Mouse (Mus musculus): ENCODE measurements around the gene Nkpd1.

Nkpd1 gene

GRCm38 (mm10) chr7:19523017-19523756 is 5.5 kb downstream of the Nkpd1 start:
- CTCF ChIA-PET = interaction anchor here in 3 of 4 experiments (0.5 to 2.0 kb wide), 12 partner anchors 8 to 559 kb away, joined by 3 to 13 read pairs (median 4); partner anchors contain the start of genes Bloc1s3 (in 2 of the 3), Ppp1r37 (in 2 of the 3) and Trappc6a (in 2 of the 3)

GRCm38 (mm10) chr7:19523757-19524419 is 6.2 kb downstream of the Nkpd1 start:
- ChIA-PET POLR2A (interaction anchor here in 3 of 4 experiments (0.5 to 2.2 kb wide), 8 partner anchors 14 to 470 kb away, joined by 3 to 8 read pairs (median 4); partner anchors contain the start of genes Bloc1s3 (in 1 of the 3) and Trappc6a (in 1 of the 3)), CTCF (interaction anchor here (0.6 to 2.0 kb wide), 26 partner anchors 13 to 560 kb away, joined by 3 to 13 read pairs (median 3); partner anchors contain the start of genes Bloc1s3 (in 2 of the 4), Trappc6a (in 2 of the 4) and Ppp1r37 (in 1 of the 4))

More at GRCm38 (mm10) chr7:19523017-19523756, 5.5 kb downstream of the Nkpd1 start:
- POLR2A ChIA-PET = interaction anchor here in 2 of 4 experiments (0.7 to 2.2 kb wide), 6 partner anchors 14 to 68 kb away, joined by 3 to 8 read pairs (median 3); partner anchors contain the start of genes Bloc1s3 (in 1 of the 2) and Trappc6a (in 1 of the 2)

- POLR2A ChIA-PET = interaction anchor here (0.5 to 2.2 kb wide), 10 partner anchors 16 to 471 kb away, joined by 3 to 8 read pairs (median 4); partner anchors contain the start of genes Bloc1s3 (in 1 of the 4) and Trappc6a (in 1 of the 4)
- CTCF ChIA-PET = interaction anchor here (0.6 to 2.0 kb wide), 26 partner anchors 14 to 161 kb away, joined by 3 to 13 read pairs (median 3); partner anchors contain the start of genes Bloc1s3 (in 2 of the 4), Trappc6a (in 2 of the 4) and Ppp1r37 (in 1 of the 4)
These were observed 6.9 kb downstream of the Nkpd1 start for GRCm38 (mm10) chr7:19524420-19525104.

- ChIA-PET CTCF (interaction anchor here (0.6 to 2.0 kb wide), 11 partner anchors 18 to 161 kb away, joined by 3 to 13 read pairs (median 3); partner anchors contain the start of gene Ppp1r37 (in 1 of the 4)), POLR2A (interaction anchor here in 3 of 4 experiments (0.5 to 1.8 kb wide), 4 partner anchors 30 to 139 kb away, joined by 3 to 5 read pairs (median 4); no protein-coding TSS in a partner anchor)
These were observed 7.5 kb downstream of the Nkpd1 start for GRCm38 (mm10) chr7:19525105-19525481.

- CTCF ChIA-PET = interaction anchor here (0.6 to 2.6 kb wide), 31 partner anchors 8 to 477 kb away, joined by 3 to 14 read pairs (median 4); partner anchors contain the start of genes Nkpd1 (in 3 of the 4) and Rsph6a (in 1 of the 4)
- POLR2A ChIA-PET = interaction anchor here in 3 of 4 experiments (0.6 to 6.0 kb wide), 34 partner anchors 8 to 185 kb away, joined by 3 to 43 read pairs (median 4); partner anchors contain the start of genes Nkpd1 (in 2 of the 3), Ppp1r37 (in 2 of the 3), Apoc1 (in 1 of the 3) and Apoe (in 1 of the 3)
These were observed 13.4 kb downstream of the Nkpd1 start for GRCm38 (mm10) chr7:19531077-19531476.

GRCm38 (mm10) chr7:19532240-19532639 is 14.6 kb downstream of the Nkpd1 start:
- CTCF ChIA-PET = interaction anchor here in 2 of 4 experiments (1.0 to 2.3 kb wide), 5 partner anchors 12 to 127 kb away, joined by 3 to 5 read pairs (median 4); partner anchors contain the start of genes Ckm (in 1 of the 2) and Nkpd1 (in 1 of the 2)
- POLR2A ChIA-PET = interaction anchor here in 3 of 4 experiments (0.6 to 6.0 kb wide), 12 partner anchors 14 to 107 kb away, joined by 3 to 43 read pairs (median 4); partner anchors contain the start of gene Nkpd1 (in 2 of the 3)

GRCm38 (mm10) chr7:19534676-19535075 is 17.0 kb downstream of the Nkpd1 start:
- ChIA-PET POLR2A (interaction anchor here in 1 of 4 experiments (0.9 kb wide), 1 partner anchor 68 kb away, joined by 3 read pairs; no protein-coding TSS in a partner anchor), CTCF (interaction anchor here in 1 of 4 experiments (1.0 to 1.4 kb wide), 2 partner anchors 10 to 55 kb away, joined by 3 read pairs; no protein-coding TSS in a partner anchor)

GRCm38 (mm10) chr7:19540771-19541566 is 23.3 kb downstream of the Nkpd1 start:
- ChIA-PET POLR2A (interaction anchor here in 1 of 4 experiments (0.7 to 1.6 kb wide), 2 partner anchors 19 to 81 kb away, joined by 3 to 4 read pairs; no protein-coding TSS in a partner anchor), CTCF (interaction anchor here in 3 of 4 experiments (0.7 to 3.0 kb wide), 3 partner anchors 10 to 48 kb away, joined by 3 to 12 read pairs (median 4); no protein-coding TSS in a partner anchor)

- ChIA-PET CTCF (interaction anchor here in 3 of 4 experiments (0.7 to 3.0 kb wide), 3 partner anchors 11 to 47 kb away, joined by 3 to 12 read pairs (median 4); no protein-coding TSS in a partner anchor), POLR2A (interaction anchor here in 2 of 4 experiments (0.6 to 1.6 kb wide), 3 partner anchors 18 to 80 kb away, joined by 3 to 4 read pairs (median 3); no protein-coding TSS in a partner anchor)
These were observed 24.1 kb downstream of the Nkpd1 start for GRCm38 (mm10) chr7:19541681-19542154.

- CTCF ChIA-PET = interaction anchor here in 2 of 4 experiments (1.1 to 3.0 kb wide), 4 partner anchors 11 to 247 kb away, joined by 3 to 12 read pairs (median 4); no protein-coding TSS in a partner anchor
- POLR2A ChIA-PET = interaction anchor here in 2 of 4 experiments (0.6 to 1.6 kb wide), 4 partner anchors 11 to 62 kb away, joined by 3 to 4 read pairs (median 4); partner anchors contain the start of gene Clasrp (in 1 of the 2)
These were observed 24.6 kb downstream of the Nkpd1 start for GRCm38 (mm10) chr7:19542155-19542691.

- ChIA-PET POLR2A (interaction anchor here in 2 of 4 experiments (1.0 to 1.8 kb wide), 10 partner anchors 13 to 137 kb away, joined by 3 to 10 read pairs (median 4); partner anchors contain the start of gene Nkpd1 (in 1 of the 2)), CTCF (interaction anchor here (0.6 to 2.7 kb wide), 15 partner anchors 9 to 307 kb away, joined by 3 to 10 read pairs (median 3); no protein-coding TSS in a partner anchor)
These were observed 25.9 kb downstream of the Nkpd1 start for GRCm38 (mm10) chr7:19543584-19543983.

GRCm38 (mm10) chr7:19546007-19546406 is 28.4 kb downstream of the Nkpd1 start:
- ChIA-PET CTCF (interaction anchor here (0.7 to 2.7 kb wide), 4 partner anchors 8 to 135 kb away, joined by 3 to 10 read pairs (median 4); partner anchors contain the start of gene Nkpd1 (in 1 of the 4)), POLR2A (interaction anchor here in 1 of 4 experiments (0.5 to 1.3 kb wide), 6 partner anchors 9 to 241 kb away, joined by 3 to 4 read pairs (median 3); no protein-coding TSS in a partner anchor)

GRCm38 (mm10) chr7:19547344-19547969 is 29.8 kb downstream of the Nkpd1 start:
- POLR2A ChIA-PET = interaction anchor here in 2 of 4 experiments (0.8 to 1.6 kb wide), 2 partner anchors 8 to 12 kb away, joined by 3 to 7 read pairs; no protein-coding TSS in a partner anchor
- CTCF ChIA-PET = no interaction called here

GRCm38 (mm10) chr7:19549394-19549793 is 31.8 kb downstream of the Nkpd1 start:
- CTCF ChIA-PET = interaction anchor here in 1 of 4 experiments (1.0 to 1.1 kb wide), 2 partner anchors 9 to 46 kb away, joined by 3 read pairs; no protein-coding TSS in a partner anchor
- POLR2A ChIA-PET = interaction anchor here in 2 of 4 experiments (1.0 to 2.0 kb wide), 5 partner anchors 10 to 26 kb away, joined by 3 to 11 read pairs (median 4); partner anchors contain the start of gene Ppp1r37 (in 2 of the 2)

- POLR2A ChIA-PET = interaction anchor here in 1 of 4 experiments (1.0 kb wide), 1 partner anchor 21 kb away, joined by 5 read pairs; no protein-coding TSS in a partner anchor
These were observed 34.0 kb downstream of the Nkpd1 start for GRCm38 (mm10) chr7:19551634-19552033.

More at GRCm38 (mm10) chr7:19551634-19552033, 34.0 kb downstream of the Nkpd1 start:
- CTCF ChIA-PET = no interaction called here

All from embryonic stem cell, embryonic (primary cell).